Mouse (Mus musculus) heart, adult 2 months (tissue): ENCODE results near the gene Trhde.

Source experiments
- CTCF ChIP-seq: fragments of 200-600 bp; IDR thresholded peaks from 2 replicates; pipeline ENCODE4 v1.8.1; 2022; ENCODE audit warnings: antibody characterized with exemption, mild to moderate bottlenecking, moderate library complexity
- POLR2A ChIP-seq: fragments of 200-500 bp; IDR thresholded peaks from 2 replicates; pipeline ENCODE4 v1.6.1; 2011; ENCODE audit warnings: mild to moderate bottlenecking, low read depth, low read length, control low read depth; ENCODE audit not compliant: insufficient read depth

DNA sequence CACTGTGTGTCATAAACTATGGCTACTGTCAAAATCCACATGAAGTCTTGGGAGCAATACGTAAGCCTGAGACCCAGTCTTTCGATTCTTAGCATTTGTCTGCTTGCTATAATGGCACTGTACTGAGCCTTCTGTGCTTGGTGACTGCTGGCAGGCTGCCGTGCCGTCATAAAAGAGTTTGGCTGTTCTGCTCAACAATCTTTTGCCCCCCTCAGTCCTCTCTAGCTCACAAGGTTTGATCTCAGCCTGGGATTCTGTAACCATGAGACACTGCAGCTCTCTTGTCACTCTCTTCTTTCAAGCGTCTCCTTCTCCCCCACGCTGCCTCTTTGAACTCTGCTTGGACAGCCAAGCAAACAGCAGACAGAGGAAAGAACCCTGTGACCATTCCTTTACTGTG is 7.9 kb downstream of the Trhde start:
- TF ChIP-seq CTCF: no peak
- no peak for TF ChIP-seq POLR2A
